Mouse (Mus musculus) gastrocnemius, postnatal 10 days (tissue): ENCODE measurements around the gene D11Wsu47e. TPM values are rescaled to one million over a fixed set of nuclear protein-coding genes. Genes with fewer than 3 reads are reported as not detected.

Experiments used
- DNase-seq: peaks from one replicate; pipeline ENCODE4 v3.0.0; 2021; ENCODE audit warnings: mixed read lengths
- total RNA-seq, 2 experiments: library from RNA; stranded (reverse); gene quantifications; 2 replicates each; pipeline ENCODE4 v1.2.3; 2021

The D11Wsu47e gene
- total RNA-seq, 2 experiments from 2014 or later, result 7.3 to 10.9 TPM

- DNase-seq, result no peak
Measured at GRCm38 (mm10) chr11:113736848-113737552, 52.8 kb downstream of the D11Wsu47e start.

- no peak for DNase-seq
Measured at GRCm38 (mm10) chr11:113737553-113737854, 53.3 kb downstream of the D11Wsu47e start.

- DNase-seq, result no peak
Measured at GRCm38 (mm10) chr11:113737912-113738311, 53.7 kb downstream of the D11Wsu47e start.

GRCm38 (mm10) chr11:113739213-113739612 lies 55.0 kb downstream of the D11Wsu47e start:
- DNase-seq, result no peak

GRCm38 (mm10) chr11:113740100-113740499 lies 55.9 kb downstream of the D11Wsu47e start:
- no peak for DNase-seq

GRCm38 (mm10) chr11:113742998-113743397 lies 58.8 kb downstream of the D11Wsu47e start:
- no peak for DNase-seq

Other genes starting within 250 kb of the D11Wsu47e start
- 1 to 10 TPM in 1 of 2 experiments, under 1 TPM in 1; 0.12 to 1.3 TPM for gene Sstr2, start 65.1 kb upstream of the D11Wsu47e start, total RNA-seq
- 10 to 100 TPM; 20.1 to 25.0 TPM for gene Cog1, start 35.2 kb upstream of the D11Wsu47e start, total RNA-seq
- gene Slc39a11, start 34.3 kb upstream of the D11Wsu47e start, total RNA-seq, result 1 to 10 TPM; 4.9 to 7.2 TPM
- gene Fam104a, start 257 bp upstream of the D11Wsu47e start, total RNA-seq, result 10 to 100 TPM; 34.8 to 37.9 TPM
- not detected for gene Cpsf4l, start 25.6 kb downstream of the D11Wsu47e start, total RNA-seq
- gene Cdc42ep4, start 67.5 kb downstream of the D11Wsu47e start, total RNA-seq, result 10 to 100 TPM; 19.1 to 22.0 TPM